ENCODE assay signal across 14 mouse cellular contexts in the genomic region with DNA sequence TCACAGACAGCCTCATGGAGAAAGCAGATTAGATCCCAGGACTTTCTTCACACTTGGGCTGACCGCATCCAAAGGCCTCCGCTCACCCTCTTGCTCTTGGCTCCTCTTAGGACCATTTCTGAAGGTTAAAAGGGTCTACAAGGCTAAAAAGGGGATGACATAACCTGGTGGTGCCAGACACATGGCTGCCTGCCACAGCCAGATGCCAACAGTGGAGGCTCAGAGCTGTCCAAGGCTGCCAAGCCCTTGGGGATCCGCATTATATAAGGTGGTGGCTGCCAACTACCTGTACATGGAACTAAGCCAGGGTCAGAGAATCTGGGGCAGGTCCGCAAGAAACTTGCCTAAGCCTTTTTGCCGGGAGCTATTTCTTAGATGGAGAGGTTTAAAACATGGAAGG.
DNase-seq lines count a peak whose midpoint lies in the region; ATAC-seq and TF ChIP-seq lines count a peak whose summit lies in the region.
"Had no signal": no experiment of that assay in that cellular context is flagged by ENCODE, and none has a peak within 500 bp of the region (broad histone marks: within the 10 kb centered on the region; RNA-seq: fewer than 3 reads in every experiment).

No protein-coding gene starts in this region.

- no peaks in the 10 kb centered on the region for H3K9me3 ChIP-seq in kidney, embryonic 15.5 days (replicated peaks)
- H3K9me3 ChIP-seq: embryonic facial prominence, embryonic 10.5 days; forebrain, embryonic 10.5 days; hindbrain, embryonic 10.5 days; neural tube, embryonic 12.5 days had no signal

- no peaks in the 10 kb centered on the region for H3K36me3 ChIP-seq in kidney, embryonic 15.5 days
- H3K36me3 ChIP-seq: embryonic facial prominence, embryonic 10.5 days; forebrain, embryonic 10.5 days; hindbrain, embryonic 10.5 days; neural tube, embryonic 12.5 days had no signal

- no peaks in the 10 kb centered on the region for H3K27me3 ChIP-seq in kidney, embryonic 15.5 days
- H3K27me3 ChIP-seq: neural tube, embryonic 12.5 days had no signal

- no peak overlapping the region for H3K9ac ChIP-seq in kidney, embryonic 15.5 days
- H3K9ac ChIP-seq: neural tube, embryonic 12.5 days had no signal

- TF ChIP-seq CTCF in layer of hippocampus, adult 2 months (conservative IDR thresholded peaks at IDR 0.05) = no peak

- no peak overlapping the region for H3K4me2 ChIP-seq in kidney, embryonic 15.5 days
- H3K4me2 ChIP-seq: neural tube, embryonic 12.5 days had no signal

- WGBS in kidney, embryonic 15.5 days = 89% methylated on average over 5 of the region's 5 CpGs

- no peak overlapping the region for H3K27ac ChIP-seq in kidney, embryonic 15.5 days
- H3K27ac ChIP-seq in layer of hippocampus, adult 2 months = no peak overlapping the region
- H3K27ac ChIP-seq: embryonic facial prominence, embryonic 10.5 days; forebrain, embryonic 10.5 days; hindbrain, embryonic 10.5 days; macrophage; neural tube, embryonic 12.5 days had no signal

- DNase-seq in adrenal gland, adult 2 months = peak; percentile 27
- no peak for DNase-seq in adrenal gland, postnatal 4 days (ENCODE audit: low spot score in 2 of 2)
- DNase-seq in kidney, adult 8-10 months = peak; percentile 47 to 72
- DNase-seq in cerebellum, adult 18-20 months = peak; percentile 54 to 62
- peak; percentile 23 to 37 for DNase-seq in heart, adult 9 months (ENCODE audit: low spot score in 2 of 2)
- DNase-seq in layer of hippocampus, adult 2 months (ENCODE audit: low spot score in 2 of 2) = no peak
- DNase-seq in embryo, embryonic 10 days (ENCODE audit: low spot score) = no peak
- DNase-seq: midbrain, embryonic 14.5 days had no signal

- H3K4me3 ChIP-seq in kidney, embryonic 15.5 days (replicated peaks) = no peak overlapping the region
- no peak overlapping the region for H3K4me3 ChIP-seq in layer of hippocampus, adult 2 months
- H3K4me3 ChIP-seq: embryonic facial prominence, embryonic 10.5 days; forebrain, embryonic 10.5 days; hindbrain, embryonic 10.5 days; neural tube, embryonic 12.5 days had no signal

- no peak for ATAC-seq in kidney, embryonic 15.5 days (replicated peaks; ENCODE audit: low FRiP score)

- H3K4me1 ChIP-seq in kidney, embryonic 15.5 days = no peaks in the 10 kb centered on the region
- H3K4me1 ChIP-seq: forebrain, embryonic 10.5 days; hindbrain, embryonic 10.5 days; neural tube, embryonic 12.5 days had no signal

Comparison
In these comparisons a context has a peak if more than half of its experiments do, and no peak if none do; other contexts are left out.
1. DNase-seq: peak in adrenal gland, adult 2 months (single experiment), kidney, adult 8-10 months (2 of 2), cerebellum, adult 18-20 months (2 of 2) and heart, adult 9 months (2 of 2); none in adrenal gland, postnatal 4 days (0 of 2), layer of hippocampus, adult 2 months (0 of 2) and embryo, embryonic 10 days (single experiment).